Mouse (Mus musculus): ENCODE results near the gene Car1.
"Not testable (repeated sequence)": the region's sequence is repeated elsewhere in the genome, so short reads cannot be mapped to it uniquely, and the experiment has no call there.

The Car1 gene

DNA sequence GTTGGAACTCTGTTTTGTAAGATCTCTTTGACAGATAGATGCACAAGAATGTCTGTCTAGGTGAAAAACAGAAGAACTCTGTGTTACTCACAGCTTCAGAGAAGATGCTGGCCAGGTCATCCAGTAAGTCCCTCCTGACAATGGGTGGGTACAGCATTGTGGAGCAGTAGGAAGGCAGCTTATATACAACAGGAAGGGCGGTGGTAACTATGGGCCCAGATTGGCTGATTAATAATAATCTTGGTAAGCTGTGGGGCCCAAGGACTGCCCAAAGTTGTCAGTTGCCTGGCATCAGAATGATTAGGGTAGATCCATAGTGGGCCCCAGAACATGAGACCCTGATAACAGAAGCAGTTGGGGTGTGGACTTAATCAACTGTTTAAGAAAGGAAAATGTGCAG lies at the start of gene Car1:
Car1 (minus strand) TSS at position 158 of the 400 bp plus-strand sequence.
- ATAC-seq (ENCODE audit: low TSS enrichment), result no peak

DNA sequence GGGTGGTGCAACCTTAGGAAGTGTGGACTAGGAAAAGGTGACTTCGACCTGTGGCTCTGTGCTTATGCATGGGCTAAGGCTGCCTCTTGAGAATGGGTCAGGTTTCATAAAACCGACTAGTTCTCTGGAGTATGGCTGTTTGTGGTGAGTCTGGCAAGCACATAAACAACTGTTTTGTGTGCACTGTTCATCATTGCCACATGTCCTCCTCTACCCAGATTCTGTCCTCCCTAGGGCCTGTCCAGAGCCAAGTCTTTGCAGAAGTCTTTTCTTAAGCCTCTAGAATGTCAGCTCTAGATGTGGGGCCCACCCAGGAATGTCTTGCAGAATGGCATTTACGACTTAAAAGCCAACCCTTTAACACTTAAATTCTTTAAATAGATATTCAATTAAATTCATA lies 49.7 kb upstream of the Car1 start:
- ATAC-seq (ENCODE audit: low TSS enrichment), result no peak

GRCm38 (mm10) chr3:14854446-14854845 lies 46.3 kb upstream of the Car1 start:
- ATAC-seq (ENCODE audit: low TSS enrichment), result no peak

DNA sequence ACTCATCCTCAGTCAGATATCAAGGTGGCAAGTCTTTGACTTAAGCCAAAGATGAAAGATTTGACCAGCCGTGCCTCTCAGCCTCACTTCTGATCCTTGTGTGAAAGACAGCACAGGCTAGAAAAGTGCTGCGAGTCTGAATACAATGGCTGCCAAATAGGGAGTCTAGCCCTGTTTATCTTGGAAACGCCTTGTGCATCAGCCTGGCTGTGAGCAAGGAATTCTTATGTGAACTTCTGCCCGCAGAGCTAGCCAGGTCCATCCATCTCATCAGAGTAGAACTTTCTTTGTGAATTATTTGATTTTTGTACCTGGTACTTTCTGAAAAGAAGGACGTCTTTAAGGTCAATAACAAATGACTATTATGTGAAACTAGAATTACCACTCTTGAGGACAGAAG lies 45.8 kb upstream of the Car1 start:
- no peak for ATAC-seq (ENCODE audit: low TSS enrichment)

- no peak for ATAC-seq (ENCODE audit: low TSS enrichment)
These were observed 40.6 kb upstream of the Car1 start for GRCm38 (mm10) chr3:14848587-14849254.

DNA sequence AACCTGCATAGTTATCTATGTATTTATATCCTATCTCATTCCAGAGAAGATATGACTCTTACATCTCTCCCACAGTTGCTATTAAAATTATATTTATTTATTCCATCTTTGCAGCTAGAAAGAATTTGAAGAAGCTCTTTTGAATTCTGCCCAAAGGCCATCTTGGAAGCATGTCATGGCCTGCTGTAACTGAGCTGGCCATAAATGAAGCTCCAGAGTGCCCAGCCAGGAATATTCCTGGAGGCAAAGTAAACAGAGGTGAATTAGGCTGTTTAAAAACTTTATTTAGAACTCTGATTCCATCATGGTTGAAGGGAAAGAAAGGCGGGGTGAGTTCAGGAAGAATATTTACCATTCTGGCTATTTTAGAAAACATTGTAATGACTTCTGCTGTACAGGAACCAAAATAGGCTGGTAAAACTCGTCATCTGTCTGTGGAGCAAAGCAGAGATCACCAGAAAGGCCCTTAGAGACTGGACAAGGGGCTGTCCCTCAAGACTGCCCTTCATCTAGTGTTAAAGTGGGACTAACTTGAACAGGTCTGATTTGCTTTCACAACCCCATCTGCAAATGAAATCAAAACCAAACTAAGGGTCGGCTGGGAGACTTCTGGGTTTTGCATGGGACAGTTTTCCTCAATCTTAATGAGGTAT lies 31.4 kb upstream of the Car1 start:
- no peak for ATAC-seq (ENCODE audit: low TSS enrichment)

DNA sequence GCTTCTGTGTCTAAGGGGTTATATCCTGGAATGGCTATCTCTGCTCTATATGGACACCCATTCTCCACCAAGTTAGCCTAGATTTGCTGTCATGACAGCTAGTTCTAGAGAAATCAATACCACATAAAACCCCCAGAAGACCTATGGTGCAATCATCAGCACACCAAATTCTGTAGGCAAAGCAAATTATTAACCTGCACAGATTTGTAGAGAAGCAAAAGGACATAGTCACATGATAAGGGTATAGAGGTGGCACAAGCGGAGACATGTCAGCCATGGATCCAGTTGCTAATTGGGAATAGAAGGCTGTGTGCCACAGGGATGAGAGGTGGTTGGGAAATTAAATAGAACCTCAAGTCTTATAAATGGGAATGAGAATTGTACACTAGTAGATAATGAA lies 30.8 kb upstream of the Car1 start:
- no peak for ATAC-seq (ENCODE audit: low TSS enrichment)

DNA sequence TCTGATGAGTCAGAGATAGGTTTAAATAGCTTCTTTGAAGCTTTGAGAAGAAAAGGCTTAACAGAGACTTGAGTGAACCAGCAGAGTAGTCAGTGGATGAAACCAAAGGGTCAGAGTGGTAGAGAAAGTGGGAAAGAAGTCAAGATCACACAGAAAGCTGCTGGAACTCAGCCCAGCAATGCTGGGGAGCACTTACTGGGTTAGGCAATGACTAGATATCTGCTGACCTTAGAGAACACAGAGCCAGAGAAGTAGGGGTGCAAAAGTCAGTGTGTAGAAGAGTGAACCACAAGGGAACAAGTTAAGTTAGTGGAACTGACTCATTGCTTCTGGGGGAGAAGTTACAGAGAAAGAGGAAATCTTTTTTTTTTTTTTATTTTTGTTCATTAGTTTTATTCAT lies 24.6 kb upstream of the Car1 start:
- ATAC-seq (ENCODE audit: low TSS enrichment), result no peak

GRCm38 (mm10) chr3:14831219-14831835 lies 23.2 kb upstream of the Car1 start:
- ATAC-seq (ENCODE audit: low TSS enrichment), result no peak

GRCm38 (mm10) chr3:14828896-14829295 lies 20.7 kb upstream of the Car1 start:
- no peak for ATAC-seq (ENCODE audit: low TSS enrichment)

DNA sequence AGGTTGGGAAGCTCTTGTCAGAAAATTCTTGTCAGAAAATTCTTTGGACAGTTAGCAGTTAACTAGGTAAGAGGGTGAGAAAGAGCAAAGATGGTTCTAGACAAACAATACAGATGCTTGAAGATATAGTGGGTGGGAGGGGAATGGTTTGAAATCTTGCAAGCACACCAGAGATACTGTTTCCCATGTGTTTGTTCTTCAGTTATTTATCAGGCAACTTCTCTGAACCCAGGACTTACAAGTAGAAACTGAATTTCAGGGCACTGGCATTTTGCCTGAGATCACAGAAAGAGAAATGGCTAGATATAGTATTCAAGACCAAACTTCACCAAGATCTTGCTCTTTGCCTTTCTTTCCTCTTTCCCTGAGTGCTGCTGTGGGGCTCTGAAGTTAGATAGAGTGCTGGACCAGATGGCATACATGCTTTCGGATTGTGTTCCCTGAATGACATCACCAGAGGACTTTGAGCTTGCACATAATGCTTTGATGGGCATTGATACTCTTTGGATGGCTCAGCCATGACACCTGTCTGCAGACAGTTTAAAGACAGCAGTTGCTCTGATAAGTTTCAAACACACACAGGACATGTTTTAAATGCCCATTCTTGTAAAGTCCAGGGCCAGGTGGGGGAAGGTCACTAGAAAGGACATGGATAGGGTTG lies 11.8 kb upstream of the Car1 start:
- no peak for ATAC-seq (ENCODE audit: low TSS enrichment)

- ATAC-seq (ENCODE audit: low TSS enrichment), result not testable (repeated sequence)
These were observed 7.2 kb upstream of the Car1 start for GRCm38 (mm10) chr3:14815396-14815795.

GRCm38 (mm10) chr3:14806702-14807101 lies 1.5 kb downstream of the Car1 start:
- no peak for ATAC-seq (ENCODE audit: low TSS enrichment)

GRCm38 (mm10) chr3:14805962-14806361 lies 2.2 kb downstream of the Car1 start:
- no peak for ATAC-seq (ENCODE audit: low TSS enrichment)

- ATAC-seq (ENCODE audit: low TSS enrichment), result no peak
These were observed 3.3 kb downstream of the Car1 start for GRCm38 (mm10) chr3:14804906-14805305.

DNA sequence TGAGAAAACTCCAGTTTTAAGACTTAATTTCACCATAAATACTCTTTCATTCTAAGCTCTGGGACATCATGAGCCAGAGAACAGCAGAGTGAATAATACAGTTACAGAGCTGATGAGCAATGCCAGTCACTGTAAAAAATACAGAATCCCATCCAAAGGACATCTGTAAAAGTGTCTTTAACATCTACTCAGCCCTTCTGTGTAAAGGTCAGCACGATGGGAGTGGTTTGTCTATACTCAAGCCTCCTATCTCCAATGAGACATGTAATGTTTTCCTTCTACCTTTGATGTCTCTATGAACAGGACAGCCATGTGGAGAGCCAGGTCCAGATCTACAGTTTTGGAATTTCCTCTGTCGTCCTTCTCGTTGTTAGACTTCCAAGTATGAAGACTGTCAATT lies 11.1 kb downstream of the Car1 start:
- ATAC-seq (ENCODE audit: low TSS enrichment), result no peak

DNA sequence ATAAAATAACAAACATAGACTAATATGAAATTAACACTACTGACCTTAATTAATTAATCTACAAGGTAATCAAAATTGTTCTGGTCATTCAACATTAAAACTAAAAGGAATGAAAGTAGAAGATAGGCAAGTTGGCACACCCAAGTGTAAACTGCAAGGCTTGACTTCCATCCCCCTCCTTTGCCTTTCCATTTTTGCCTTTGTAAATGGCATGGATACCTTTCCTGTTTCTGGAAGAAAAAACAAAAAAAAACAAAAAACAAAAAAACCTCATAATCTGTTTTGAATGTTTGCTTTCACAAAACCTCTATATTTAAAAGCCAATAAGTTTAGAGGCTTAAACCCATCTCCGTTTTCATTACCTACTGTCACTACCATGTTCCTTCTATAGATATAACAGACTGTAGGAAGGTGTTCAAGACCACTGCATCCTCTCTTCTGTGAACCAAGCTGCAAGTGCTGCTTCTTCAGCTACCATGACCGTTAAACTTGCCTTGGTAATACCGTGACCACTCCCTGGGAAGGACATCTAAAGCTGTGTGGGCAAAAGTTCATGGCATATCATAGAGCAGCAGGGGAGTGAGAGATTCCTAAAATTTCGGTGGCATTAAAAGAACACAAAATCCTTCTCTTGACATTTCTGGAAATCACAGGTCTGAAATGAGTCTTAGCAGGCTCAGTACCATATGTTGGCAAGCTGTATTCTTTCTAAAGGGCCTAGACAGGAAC lies 12.7 kb downstream of the Car1 start:
- no peak; the same call in 1 of the 2 replicates for ATAC-seq (ENCODE audit: low TSS enrichment)

- no peak for ATAC-seq (ENCODE audit: low TSS enrichment)
These were observed 16.1 kb downstream of the Car1 start for GRCm38 (mm10) chr3:14792032-14792431.

DNA sequence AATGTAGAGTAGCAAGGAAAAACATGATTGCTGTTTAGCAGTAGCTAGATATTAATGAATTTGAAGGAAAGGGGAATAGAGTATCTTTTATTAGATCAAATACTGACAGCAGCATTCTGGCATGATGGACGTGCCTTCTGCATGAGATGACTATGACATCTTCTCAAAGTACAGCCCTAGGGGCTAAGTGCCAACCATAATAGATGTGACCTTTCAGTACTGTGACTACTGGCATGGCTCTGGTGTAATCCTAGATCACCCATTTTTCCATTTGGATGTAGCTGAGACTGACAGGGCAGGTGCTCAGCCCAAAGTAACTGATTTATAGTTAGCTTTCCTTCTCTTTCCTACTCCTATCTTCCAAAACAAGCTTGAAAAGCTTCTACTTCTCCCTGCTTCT lies 20.6 kb downstream of the Car1 start:
- no peak for ATAC-seq (ENCODE audit: low TSS enrichment)

DNA sequence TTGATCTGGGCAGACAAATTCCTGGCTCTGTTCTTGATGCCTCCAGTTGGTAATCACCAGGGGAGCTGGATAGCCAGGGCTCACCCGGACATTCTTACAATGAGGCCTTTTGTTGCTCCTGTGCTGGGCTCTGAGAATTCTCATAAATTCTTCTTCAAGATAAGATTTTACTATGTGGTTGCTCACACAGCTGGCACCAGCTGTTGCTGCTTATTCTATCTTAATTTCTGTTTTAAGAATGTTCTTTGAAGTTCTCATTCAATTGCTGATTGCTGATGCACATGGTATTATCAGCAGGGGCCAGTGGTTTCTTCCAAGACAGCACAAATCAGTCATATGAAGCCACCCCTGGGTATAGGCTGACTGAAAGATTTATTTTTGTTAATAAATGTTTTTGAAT lies 21.0 kb downstream of the Car1 start:
- ATAC-seq (ENCODE audit: low TSS enrichment), result no peak

DNA sequence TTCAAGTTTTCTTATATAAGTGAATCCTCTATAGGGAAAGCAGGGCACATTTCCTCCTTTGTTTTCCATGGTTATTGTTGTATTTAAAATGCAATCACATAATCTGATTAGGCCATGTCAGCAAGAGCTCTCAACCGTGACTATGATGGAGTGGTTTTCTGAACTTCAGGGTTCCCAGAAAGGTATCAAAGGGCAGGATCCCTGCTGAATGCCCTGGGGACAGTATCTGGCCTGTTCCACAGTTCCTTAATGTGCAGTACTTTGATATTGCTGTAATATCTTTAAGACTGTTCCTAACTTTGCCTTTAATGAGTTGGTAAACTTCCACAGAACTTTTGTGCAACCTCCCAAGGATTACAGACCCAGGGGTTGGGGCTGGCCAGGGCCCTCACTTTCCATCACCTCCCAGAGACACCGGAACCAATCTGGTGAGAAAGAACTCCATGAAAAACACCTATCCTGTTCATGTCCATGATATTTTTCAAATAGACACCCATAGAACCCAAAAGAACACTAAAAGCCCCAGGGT lies 21.6 kb downstream of the Car1 start:
- no peak for ATAC-seq (ENCODE audit: low TSS enrichment)

GRCm38 (mm10) chr3:14785353-14785752 lies 22.8 kb downstream of the Car1 start:
- no peak for ATAC-seq (ENCODE audit: low TSS enrichment)
